Mouse (Mus musculus) midbrain, embryonic 13.5 days (tissue): ENCODE measurements at regions not wholly inside any gene's neighbourhood (a gene's known extent, or its start where the extent isn't known, plus 50 kb on each side); places are given as distances from the start of the nearest gene placed in this dataset. TPM values are rescaled to one million over a fixed set of nuclear protein-coding genes. Genes with fewer than 3 reads are reported as not detected.

Experiments used
- ATAC-seq: fragments of 200-750 bp; cut with Nextera tagmentation; 2 replicates; pipeline ENCODE4 v1.8.0; 2017; ENCODE audit warnings: mild to moderate bottlenecking, moderate TSS enrichment, moderate library complexity
- H3K27ac ChIP-seq: fragments of 300-500 bp; sonication (generic); 2 replicates; pipeline ENCODE4 v1.5.1; 2015; ENCODE audit warnings: inconsistent platforms, mild to moderate bottlenecking, moderate library complexity
- H3K27me3 ChIP-seq: fragments of 300-500 bp; sonication (generic); 2 replicates; pipeline ENCODE4 v1.6.1; 2015; ENCODE audit warnings: mild to moderate bottlenecking, inconsistent platforms
- H3K36me3 ChIP-seq: fragments of 300-500 bp; sonication (generic); 2 replicates; pipeline ENCODE4 v1.6.1; 2015; ENCODE audit warnings: mild to moderate bottlenecking, inconsistent platforms
- H3K4me1 ChIP-seq: fragments of 300-500 bp; sonication (generic); replicated peaks from 2 replicates; pipeline ENCODE4 v1.6.1; 2015; ENCODE audit warnings: inconsistent platforms
- H3K4me2 ChIP-seq: fragments of 300-500 bp; sonication (generic); replicated peaks from 2 replicates; pipeline ENCODE4 v1.6.1; 2015; ENCODE audit warnings: moderate library complexity, mild to moderate bottlenecking, inconsistent platforms
- H3K4me3 ChIP-seq: fragments of 300-500 bp; sonication (generic); replicated peaks from 2 replicates; pipeline ENCODE4 v1.5.1; 2015; ENCODE audit warnings: mild to moderate bottlenecking, inconsistent platforms
- H3K9ac ChIP-seq: fragments of 300-500 bp; sonication (generic); replicated peaks from 2 replicates; pipeline ENCODE4 v1.6.1; 2015; ENCODE audit warnings: mild to moderate bottlenecking, inconsistent platforms
- H3K9me3 ChIP-seq: fragments of 300-500 bp; sonication (generic); 2 replicates; pipeline ENCODE4 v1.6.1; 2016; ENCODE audit warnings: mild to moderate bottlenecking, inconsistent platforms
- WGBS: fragments of 180-500 bp; shearing (Covaris S2); methylation state at CpG from one replicate; pipeline ENCODE4 v1.1.7; 2015; 5-methylcytosine and 5-hydroxymethylcytosine counted together
- microRNA counts: library from miRNA; unstranded; fragments of <30 nt; microRNA quantifications from one replicate; lab custom pipeline; 2016
- microRNA-seq: library from miRNA; unstranded; fragments of <30 nt; microRNA quantifications from one replicate; pipeline ENCODE4, GENCODE M21; 2016

DNA sequence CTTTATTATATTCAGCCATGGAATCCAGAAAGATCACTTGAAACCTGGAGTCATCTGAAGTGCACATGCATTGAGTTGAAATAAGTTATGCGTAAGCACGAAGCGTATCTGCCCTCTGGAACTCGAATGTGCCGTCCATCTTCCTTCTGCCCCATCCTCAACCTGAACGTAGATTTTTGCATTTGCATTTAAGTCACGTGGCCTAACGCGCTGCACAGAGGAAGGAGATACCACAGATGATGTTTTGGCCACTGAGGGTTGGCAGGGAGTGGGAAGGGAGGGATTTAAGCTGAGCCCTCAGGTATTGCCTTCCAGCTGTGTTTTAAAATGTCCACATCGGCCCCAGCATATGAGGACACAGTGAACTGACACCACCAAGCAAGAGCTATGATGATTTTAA, 63.6 kb upstream of the Runx1 start:
- no peak overlapping the region for H3K27ac ChIP-seq
- H3K9me3 ChIP-seq = no peaks in the 10 kb centered on the region
- ATAC-seq = no peak
- 93% methylated on average over 10 of the region's 10 CpGs for WGBS
- no peak overlapping the region for H3K4me3 ChIP-seq
- H3K4me1 ChIP-seq = no peaks in the 10 kb centered on the region
- H3K36me3 ChIP-seq = no peaks in the 10 kb centered on the region
- H3K9ac ChIP-seq = no peak overlapping the region
- no peaks in the 10 kb centered on the region for H3K27me3 ChIP-seq
- no peak overlapping the region for H3K4me2 ChIP-seq

DNA sequence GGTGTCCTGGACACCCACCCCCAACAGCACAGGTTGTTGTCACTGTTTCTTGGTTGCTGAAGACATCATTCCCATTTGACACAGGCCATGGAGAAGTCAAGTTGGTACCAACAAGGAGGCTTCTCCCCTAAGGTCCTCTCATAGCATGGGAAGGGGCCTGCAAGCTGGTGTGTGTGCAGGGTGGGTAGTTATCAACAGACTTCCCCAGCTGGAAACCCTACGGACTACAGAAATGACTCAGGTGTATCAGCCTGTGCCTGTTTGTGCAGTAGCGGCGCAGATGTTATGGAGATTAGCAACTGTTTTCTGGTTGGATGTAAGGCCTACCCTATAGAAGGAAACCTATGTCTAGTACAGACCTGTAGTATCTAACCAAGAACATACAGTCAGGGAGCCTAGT, 60.3 kb upstream of the Runx1 start:
- Histone ChIP-seq H3K36me3 (no peaks in the 10 kb centered on the region), H3K4me2 (no peak overlapping the region), H3K27me3 (no peaks in the 10 kb centered on the region), H3K27ac (no peak overlapping the region), H3K9me3 (no peaks in the 10 kb centered on the region), H3K4me3 (no peak overlapping the region), H3K9ac (no peak overlapping the region), H3K4me1 (no peaks in the 10 kb centered on the region)
- no peak for ATAC-seq
- 97% methylated on average over 3 of the region's 3 CpGs for WGBS

DNA sequence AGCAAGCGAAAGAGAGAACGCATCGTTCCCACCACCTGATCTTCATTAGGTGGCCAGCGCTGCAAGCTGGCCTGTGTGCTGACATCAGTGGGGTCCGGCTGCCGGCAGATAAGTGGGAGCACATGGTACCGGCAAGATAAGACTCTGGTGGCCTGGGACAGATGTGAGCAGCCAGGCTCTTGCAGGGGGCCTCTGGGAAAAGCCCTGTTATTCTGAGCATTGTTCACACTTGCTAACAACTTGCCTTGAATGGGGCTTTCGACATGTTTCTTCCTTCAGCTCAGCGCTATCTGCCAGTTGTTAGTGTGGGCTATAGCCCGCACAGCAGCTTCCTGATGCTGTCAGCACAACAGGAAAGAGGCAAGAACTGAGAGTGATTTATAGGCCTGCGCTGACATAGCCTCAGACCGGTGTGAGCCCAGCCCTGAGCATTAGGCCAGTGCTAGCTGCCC, 57.9 kb upstream of the Runx1 start:
- WGBS = 82% methylated on average over 12 of the region's 12 CpGs
- H3K9me3 ChIP-seq = no peaks in the 10 kb centered on the region
- no peaks in the 10 kb centered on the region for H3K4me1 ChIP-seq
- H3K9ac ChIP-seq = no peak overlapping the region
- no peak overlapping the region for H3K4me2 ChIP-seq
- no peak overlapping the region for H3K27ac ChIP-seq
- H3K4me3 ChIP-seq = no peak overlapping the region
- no peaks in the 10 kb centered on the region for H3K27me3 ChIP-seq
- H3K36me3 ChIP-seq = no peaks in the 10 kb centered on the region
- no peak for ATAC-seq

DNA sequence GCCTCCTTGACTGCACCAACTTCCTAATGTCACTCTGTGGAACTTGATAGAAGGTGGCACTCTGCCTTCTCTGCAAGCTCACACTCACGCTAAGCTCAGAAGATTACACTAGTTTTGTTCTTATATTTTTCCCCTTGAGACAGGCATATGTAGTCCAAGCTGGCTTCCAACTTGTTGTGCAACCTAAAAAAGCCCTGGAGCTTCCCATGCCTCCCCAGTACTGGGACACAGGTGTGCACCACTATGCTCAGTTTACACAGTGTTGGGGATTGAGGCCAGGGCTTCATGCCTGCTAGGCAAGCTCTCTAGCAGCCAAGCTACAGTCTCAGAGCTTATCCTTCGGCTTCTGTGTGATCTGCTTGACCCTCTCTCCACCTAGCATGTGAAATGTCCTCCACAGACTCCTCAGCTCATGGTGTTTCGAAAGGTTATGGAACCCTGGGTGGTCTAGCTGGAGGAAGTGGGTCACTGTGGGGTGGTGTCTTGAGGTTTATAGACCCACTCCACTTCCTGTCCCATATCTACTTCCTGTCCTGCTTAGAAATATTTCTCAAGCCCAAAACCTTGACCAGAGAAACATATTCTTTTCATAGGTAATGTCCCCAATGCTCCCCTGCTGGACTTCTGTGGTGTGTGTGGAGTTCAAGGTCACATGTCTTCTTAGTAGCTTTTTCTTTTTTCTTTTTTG, 54.6 kb upstream of the Runx1 start:
- H3K27ac ChIP-seq = no peak overlapping the region
- H3K27me3 ChIP-seq = no peaks in the 10 kb centered on the region
- ATAC-seq = no peak
- H3K4me2 ChIP-seq = no peak overlapping the region
- no peak overlapping the region for H3K9ac ChIP-seq
- H3K4me1 ChIP-seq = no peaks in the 10 kb centered on the region
- H3K36me3 ChIP-seq = no peaks in the 10 kb centered on the region
- H3K9me3 ChIP-seq = no peaks in the 10 kb centered on the region
- no peak overlapping the region for H3K4me3 ChIP-seq
- WGBS = 87% methylated on average over 3 of the region's 3 CpGs

DNA sequence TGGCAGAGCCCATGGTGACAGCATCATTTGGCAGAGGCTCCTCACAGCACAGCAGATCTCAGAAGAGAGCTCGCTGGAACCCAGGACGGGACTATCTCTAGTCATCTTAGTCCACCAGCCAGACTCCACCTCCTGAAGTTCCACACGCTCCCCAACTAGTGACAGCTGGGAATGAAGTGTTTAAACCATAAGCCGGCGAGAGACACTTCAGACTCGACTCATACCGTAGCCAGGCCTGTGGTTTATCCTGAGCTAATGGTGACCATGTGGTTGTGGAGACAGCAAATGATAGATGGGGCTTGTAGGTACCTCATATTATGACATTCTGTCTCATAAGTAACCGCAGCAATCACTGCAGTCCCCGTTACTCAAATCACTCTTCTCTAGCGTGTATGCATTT, 52.1 kb upstream of the Runx1 start:
- WGBS = 91% methylated on average over 10 of the region's 10 CpGs
- H3K9me3 ChIP-seq = no peaks in the 10 kb centered on the region
- H3K27ac ChIP-seq = no peak overlapping the region
- H3K27me3 ChIP-seq = no peaks in the 10 kb centered on the region
- ATAC-seq = no peak
- no peak overlapping the region for H3K4me3 ChIP-seq
- no peak overlapping the region for H3K9ac ChIP-seq
- no peak overlapping the region for H3K4me2 ChIP-seq
- no peaks in the 10 kb centered on the region for H3K36me3 ChIP-seq
- H3K4me1 ChIP-seq = no peaks in the 10 kb centered on the region

MicroRNAs in the stretch of these regions (microRNA counts, 519-probe panel; counts per million panel counts)
- 110 counts per million, percentile 56 among the panel's probes with 10 or more counts for microRNA mmu-miR-802 (lab: Ali Mortazavi, UCI)

Small RNA genes in the stretch of these regions (microRNA-seq; reads per million reads assigned to microRNA genes)
- gene Gm28003 = not detected
- gene Mir802 = not detected
